Mouse (Mus musculus) layer of hippocampus, postnatal 36 days (tissue): Measurements from ENCODE around the gene Pax3. TPM values are rescaled to one million over a fixed set of nuclear protein-coding genes. Genes with fewer than 3 reads are reported as not detected.

Experiments used
- DNase-seq, 2 experiments: peaks; one replicate each; pipeline ENCODE4 v3.0.0; 2022
- total RNA-seq, 2 experiments: library from RNA; stranded (reverse); gene quantifications; 2 replicates each; pipeline ENCODE4 v1.2.3; 2021

The Pax3 gene
- total RNA-seq, 2 experiments from 2014 or later = not detected

GRCm38 (mm10) chr1:78171671-78172070 is 25.3 kb downstream of the Pax3 start:
- no peak for DNase-seq

GRCm38 (mm10) chr1:78170771-78171170 is 26.2 kb downstream of the Pax3 start:
- DNase-seq = no peak

GRCm38 (mm10) chr1:78168796-78169195 is 28.1 kb downstream of the Pax3 start:
- DNase-seq = no peak

- no peak for DNase-seq
These were observed 29.2 kb downstream of the Pax3 start for GRCm38 (mm10) chr1:78167577-78168286.

GRCm38 (mm10) chr1:78161745-78162144 is 35.2 kb downstream of the Pax3 start:
- no peak for DNase-seq

- DNase-seq = no peak
These were observed 39.0 kb downstream of the Pax3 start for GRCm38 (mm10) chr1:78157930-78158329.

- DNase-seq = no peak
These were observed 41.1 kb downstream of the Pax3 start for GRCm38 (mm10) chr1:78155796-78156195.

GRCm38 (mm10) chr1:78148011-78148623 is 48.8 kb downstream of the Pax3 start:
- DNase-seq = no peak

GRCm38 (mm10) chr1:78143403-78143802 is 53.5 kb downstream of the Pax3 start:
- no peak for DNase-seq

- no peak for DNase-seq
These were observed 54.0 kb downstream of the Pax3 start for GRCm38 (mm10) chr1:78142912-78143311.

GRCm38 (mm10) chr1:78141741-78142501 is 55.0 kb downstream of the Pax3 start:
- no peak for DNase-seq

- DNase-seq = no peak
These were observed 55.6 kb downstream of the Pax3 start for GRCm38 (mm10) chr1:78141314-78141713.

- no peak for DNase-seq
These were observed 56.2 kb downstream of the Pax3 start for GRCm38 (mm10) chr1:78140505-78141303.

- no peak for DNase-seq
These were observed 57.6 kb downstream of the Pax3 start for GRCm38 (mm10) chr1:78139287-78139686.

- DNase-seq = no peak
These were observed 67.7 kb downstream of the Pax3 start for GRCm38 (mm10) chr1:78129267-78129666.

GRCm38 (mm10) chr1:78119899-78120560 is 76.9 kb downstream of the Pax3 start:
- DNase-seq = no peak

- DNase-seq = no peak
These were observed 80.9 kb downstream of the Pax3 start for GRCm38 (mm10) chr1:78116046-78116445.

- DNase-seq = no peak
These were observed 86.6 kb downstream of the Pax3 start for GRCm38 (mm10) chr1:78110311-78110710.

GRCm38 (mm10) chr1:78103511-78103910 is 93.4 kb downstream of the Pax3 start:
- no peak for DNase-seq

GRCm38 (mm10) chr1:78093619-78094018 is 103.3 kb downstream of the Pax3 start:
- no peak for DNase-seq

- DNase-seq = no peak
These were observed 108.3 kb downstream of the Pax3 start for GRCm38 (mm10) chr1:78088646-78089045.

- DNase-seq = no peak
These were observed 115.2 kb downstream of the Pax3 start for GRCm38 (mm10) chr1:78081761-78082160.
